Mouse (Mus musculus) lung, adult 2 months (tissue): ENCODE data around the gene Nepro.

Experiments
- CTCF ChIP-seq: fragments of 200-500 bp; IDR thresholded peaks from 2 replicates; pipeline ENCODE4 v1.5.1; 2011; ENCODE audit warnings: mild to moderate bottlenecking, low read length, control low read depth; ENCODE audit not compliant: insufficient read depth
- POLR2A ChIP-seq: fragments of 200-500 bp; IDR thresholded peaks from 2 replicates; pipeline ENCODE4 v1.6.1; 2011; ENCODE audit warnings: low read depth, mild to moderate bottlenecking, control low read depth, low read length, borderline replicate concordance; ENCODE audit errors: extremely low read depth

GRCm38 (mm10) chr16:44767506-44767905, 43.4 kb downstream of the Nepro start:
- no peak for TF ChIP-seq CTCF
- no peak for TF ChIP-seq POLR2A
